Mouse (Mus musculus) G1E-ER4 (cell line): ENCODE results near the gene Inip. TPM values are rescaled to one million over a fixed set of nuclear protein-coding genes. Genes with fewer than 3 reads are reported as not detected.

Experiments
- GATA1 ChIP-seq: IDR thresholded peaks from one replicate; pipeline ENCODE4 v1.8.0; 2012; ENCODE audit warnings: low read length, inconsistent platforms
- polyA plus RNA-seq: library from polyadenylated mRNA; stranded (reverse); fragments of >175 nt; gene quantifications from 2 replicates; pipeline ENCODE4 v1.2.3, GENCODE M21; 2012

Inip gene
- polyA plus RNA-seq, 1 experiment: 31.7 TPM

GRCm38 (mm10) chr4:59794116-59794515 is 7.3 kb downstream of the Inip start:
- no peak for TF ChIP-seq GATA1

GRCm38 (mm10) chr4:59789015-59789414 is 12.4 kb downstream of the Inip start:
- no peak for TF ChIP-seq GATA1

DNA sequence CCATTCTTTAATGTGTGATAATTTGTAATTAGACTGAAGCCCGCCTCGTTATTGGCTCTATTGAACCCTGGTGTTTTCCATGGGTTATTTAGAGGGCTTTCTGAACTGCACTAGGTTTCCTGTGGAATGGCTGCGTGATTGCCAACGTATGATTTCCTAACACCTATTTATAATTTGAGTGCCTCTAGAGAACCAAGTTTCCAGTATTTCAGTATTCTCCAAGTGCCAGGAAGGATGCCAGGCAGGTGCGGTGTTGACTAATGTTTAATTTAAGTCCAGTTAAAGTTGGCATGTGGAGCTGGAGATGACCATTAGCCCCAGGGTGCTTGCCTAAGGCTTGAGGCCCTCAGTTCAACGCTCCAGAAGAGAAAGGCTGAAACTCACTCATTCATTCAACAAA is 14.3 kb downstream of the Inip start:
- no peak for TF ChIP-seq GATA1

GRCm38 (mm10) chr4:59786661-59787060 is 14.7 kb downstream of the Inip start:
- no peak for TF ChIP-seq GATA1

DNA sequence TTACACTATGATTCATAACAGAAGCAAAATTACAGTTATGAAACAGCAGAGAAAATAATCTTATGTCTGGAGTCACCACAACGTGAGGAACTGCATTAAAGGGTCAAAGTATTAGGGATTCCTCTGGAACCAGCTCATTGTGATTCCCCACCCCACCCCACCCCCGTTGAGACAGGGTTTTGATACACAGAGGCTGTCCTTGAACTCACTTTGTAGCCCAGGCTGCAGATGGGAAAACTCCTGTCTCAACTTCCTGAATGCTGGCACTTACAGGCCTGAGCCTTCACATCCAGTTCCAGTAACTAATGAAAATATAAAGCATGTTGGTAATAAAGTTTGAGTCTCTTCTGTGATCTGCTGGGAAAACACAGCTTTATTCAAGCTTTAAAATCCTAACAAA is 16.0 kb downstream of the Inip start:
- no peak for TF ChIP-seq GATA1

DNA sequence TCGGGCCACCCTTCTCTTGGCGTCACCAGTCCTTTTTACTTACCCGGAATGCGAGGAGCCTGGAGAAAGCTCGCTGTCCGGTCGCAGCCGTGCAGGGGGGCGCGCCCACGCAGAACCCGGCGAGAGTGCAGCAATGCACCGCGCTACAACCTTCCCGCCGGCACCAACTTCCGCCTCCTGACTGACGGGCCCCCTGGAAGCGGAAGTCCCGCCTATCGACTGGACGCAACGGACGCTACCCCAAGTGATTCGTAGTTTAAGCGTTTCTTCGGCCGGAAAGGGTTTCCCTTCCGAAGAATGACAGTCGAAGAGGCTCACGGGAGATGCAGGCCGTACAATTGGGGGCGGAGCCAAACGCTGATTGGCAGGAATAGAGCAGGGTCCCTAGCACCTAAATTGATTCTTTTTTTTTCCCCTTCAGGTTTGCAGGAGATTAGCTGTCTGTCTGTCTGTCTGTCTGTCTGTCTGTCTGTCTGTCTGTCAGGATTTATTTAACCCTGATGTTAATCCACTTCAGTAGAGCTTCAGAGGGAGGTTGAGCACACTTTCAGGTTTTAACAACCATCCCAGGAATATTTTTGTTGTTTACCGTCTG is 17.6 kb downstream of the Inip start:
- TF ChIP-seq GATA1: no peak

GRCm38 (mm10) chr4:59782853-59783684 is 18.3 kb downstream of the Inip start:
- TF ChIP-seq GATA1: no peak

DNA sequence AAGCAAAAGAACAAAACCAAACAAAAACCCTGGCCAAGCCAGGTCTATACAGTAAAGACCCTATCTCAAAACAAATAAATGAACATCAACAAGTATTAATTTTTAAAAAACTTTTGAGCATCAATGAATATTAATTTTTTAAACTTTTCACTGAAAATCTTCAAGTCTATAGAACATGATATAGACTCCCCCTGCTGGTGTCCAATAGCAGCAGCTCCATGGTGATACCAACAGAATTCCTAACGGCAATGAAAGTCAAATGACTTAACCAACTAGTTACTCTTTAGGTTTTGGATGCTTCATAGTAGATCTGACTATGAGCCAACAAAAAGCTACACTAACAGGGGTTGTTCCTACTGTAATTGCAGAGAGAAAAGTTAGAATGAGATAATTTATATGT is 20.8 kb downstream of the Inip start:
- no peak for TF ChIP-seq GATA1

DNA sequence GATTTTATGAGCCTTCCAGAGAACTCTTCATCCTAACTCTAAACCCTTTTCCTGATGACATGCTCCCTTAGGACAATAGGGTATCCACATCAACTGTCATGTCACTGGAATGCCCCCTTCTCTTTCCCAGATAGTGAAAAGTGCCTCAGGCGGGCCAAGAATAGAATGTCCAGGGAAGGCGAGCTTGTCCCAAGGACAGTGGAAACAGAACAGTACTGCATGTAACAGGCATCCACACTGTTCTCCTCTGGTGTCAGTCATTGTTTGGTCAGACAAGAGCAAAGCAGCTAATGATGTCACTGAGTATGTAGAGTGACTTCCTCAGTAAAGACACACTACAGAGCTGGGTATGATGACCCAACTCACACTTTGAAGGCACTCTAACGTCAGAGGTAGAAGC is 23.6 kb downstream of the Inip start:
- TF ChIP-seq GATA1: no peak

GRCm38 (mm10) chr4:59772171-59772879 is 29.1 kb downstream of the Inip start:
- no peak for TF ChIP-seq GATA1

DNA sequence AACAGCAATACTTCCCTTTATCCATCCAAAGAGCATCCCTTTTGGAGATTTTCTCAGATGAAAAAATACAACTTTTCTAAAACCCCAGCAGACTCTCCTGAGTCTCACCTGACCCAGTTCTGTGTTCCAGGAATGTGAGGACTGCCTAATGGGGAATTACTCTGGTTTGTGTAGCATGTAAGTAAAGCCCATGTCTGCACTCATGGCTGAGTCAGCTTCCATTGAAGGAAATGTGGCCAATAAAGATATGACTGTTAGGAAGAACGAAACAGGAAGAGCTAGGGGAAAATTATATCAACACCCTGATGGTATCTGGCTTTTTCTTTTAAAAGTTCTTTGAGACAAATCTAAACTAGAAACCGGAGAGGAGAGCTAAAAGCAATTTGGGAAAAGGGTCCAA is 33.7 kb downstream of the Inip start:
- TF ChIP-seq GATA1: no peak

GRCm38 (mm10) chr4:59765385-59766005 is 35.9 kb downstream of the Inip start:
- TF ChIP-seq GATA1: no peak

DNA sequence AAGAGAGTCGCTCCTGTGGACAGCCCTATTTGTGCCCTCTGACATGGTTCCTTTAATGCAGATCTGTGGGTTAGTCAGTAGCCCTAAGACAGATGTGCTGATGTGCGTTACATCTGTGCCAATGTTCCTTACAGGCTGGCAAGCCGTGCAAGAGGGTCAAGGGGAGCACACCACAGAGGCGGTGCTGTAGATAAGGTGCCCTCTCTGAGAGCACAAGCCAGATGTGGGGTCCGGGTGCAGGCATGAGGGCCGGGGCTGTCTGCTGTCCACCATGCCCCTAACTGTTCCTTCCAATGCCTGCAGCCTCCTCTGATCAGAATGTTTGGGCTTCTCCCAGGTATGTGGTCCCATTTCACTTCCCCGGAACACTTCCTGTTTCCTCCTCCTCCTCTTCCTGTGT is 36.4 kb downstream of the Inip start:
- TF ChIP-seq GATA1: no peak

GRCm38 (mm10) chr4:59761365-59761729 is 40.0 kb downstream of the Inip start:
- TF ChIP-seq GATA1: no peak

DNA sequence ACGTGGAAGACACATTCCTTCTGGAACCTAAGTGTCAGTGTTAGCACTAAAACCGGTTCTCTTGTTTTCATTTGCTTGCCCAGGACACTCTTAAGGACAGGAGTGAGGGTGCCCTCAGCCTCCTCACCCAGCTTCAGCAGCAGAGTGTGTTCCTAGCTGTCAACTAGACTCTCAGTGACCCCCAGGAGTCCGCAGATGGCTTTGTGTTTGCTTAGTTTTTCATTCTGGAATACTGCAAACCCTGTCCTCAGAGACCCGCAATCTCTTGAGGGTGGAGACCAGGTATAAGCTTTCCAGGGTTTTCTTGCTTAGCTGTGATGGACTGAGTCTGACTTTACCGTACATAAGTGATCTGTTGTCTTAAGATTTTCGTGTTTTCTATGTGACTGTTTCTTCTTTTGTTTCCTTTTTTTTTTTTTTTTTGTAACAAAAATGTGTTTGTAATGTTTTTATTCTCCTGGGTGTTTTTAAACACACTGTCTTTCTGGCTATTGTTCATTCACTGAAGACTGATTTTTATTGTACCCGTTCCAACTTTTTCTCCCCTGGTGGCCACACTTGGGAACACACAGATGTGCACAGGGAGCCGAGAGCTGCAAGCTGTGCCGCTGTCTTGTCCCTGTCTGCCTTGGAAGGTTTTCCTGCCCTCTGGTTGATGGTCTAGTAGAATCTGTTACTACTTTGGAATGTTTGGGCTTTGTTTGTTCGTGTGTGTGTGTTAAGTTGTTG is 40.6 kb downstream of the Inip start:
- no peak for TF ChIP-seq GATA1
